Mouse (Mus musculus) forebrain, embryonic 14.5 days (tissue): ENCODE measurements around the gene Lpar3. TPM values are rescaled to one million over a fixed set of nuclear protein-coding genes. Genes with fewer than 3 reads are reported as not detected.

Source experiments
- ATAC-seq: fragments of 200-750 bp; cut with Nextera tagmentation; 2 replicates; pipeline ENCODE4 v1.8.0; 2017; ENCODE audit warnings: mild to moderate bottlenecking, moderate library complexity
- DNase-seq: peaks from one replicate; pipeline ENCODE4 v3.0.0-alpha.2; 2015; ENCODE audit warnings: low spot score
- H3K27ac ChIP-seq: fragments of 300-500 bp; sonication (generic); 2 replicates; pipeline ENCODE4 v1.5.1; 2014; ENCODE audit warnings: low read depth, mild to moderate bottlenecking, control low read depth, low read length, moderate library complexity
- H3K27me3 ChIP-seq: fragments of 300-500 bp; sonication (generic); replicated peaks from 2 replicates; pipeline ENCODE4 v1.6.1; 2014; ENCODE audit warnings: low read length, control low read depth, mixed read lengths; ENCODE audit not compliant: control insufficient read depth, insufficient read depth
- H3K36me3 ChIP-seq: fragments of 300-500 bp; sonication (generic); 2 replicates; pipeline ENCODE4 v1.6.1; 2014; ENCODE audit warnings: low read length, control low read depth; ENCODE audit not compliant: control insufficient read depth, insufficient read depth
- H3K4me1 ChIP-seq: fragments of 300-500 bp; sonication (generic); 2 replicates; pipeline ENCODE4 v1.6.1; 2014; ENCODE audit warnings: antibody characterized with exemption, low read length, control low read depth; ENCODE audit not compliant: control insufficient read depth, insufficient read depth
- H3K4me2 ChIP-seq: fragments of 300-500 bp; sonication (generic); 2 replicates; pipeline ENCODE4 v1.6.1; 2014; ENCODE audit warnings: mild to moderate bottlenecking, control low read depth, low read length
- H3K4me3 ChIP-seq: fragments of 300-500 bp; sonication (generic); 2 replicates; pipeline ENCODE4 v1.5.1; 2014; ENCODE audit warnings: low read depth, low read length, control low read depth
- H3K9ac ChIP-seq: fragments of 300-500 bp; sonication (generic); 2 replicates; pipeline ENCODE4 v1.6.1; 2014; ENCODE audit warnings: mild to moderate bottlenecking, low read length, control low read depth, moderate library complexity
- H3K9me3 ChIP-seq: fragments of 300-500 bp; sonication (generic); replicated peaks from 2 replicates; pipeline ENCODE4 v1.6.1; 2016; ENCODE audit warnings: low read length, control low read depth, mixed read lengths; ENCODE audit not compliant: control insufficient read depth
- WGBS: fragments of 180-500 bp; shearing (Covaris S2); extraction: QIAGEN DNeasy Blood & Tissue Kit; methylation state at CpG from one replicate; pipeline ENCODE4 v1.1.7; 2014; 5-methylcytosine and 5-hydroxymethylcytosine counted together
- polyA plus RNA-seq: library from polyadenylated mRNA; unstranded; fragments of >200 nt; fragmentation: Nextera tagmentation; extraction: Ambion mirVana; gene quantifications from 2 replicates; pipeline ENCODE4 v1.2.1, GENCODE M21; 2014

Gene Lpar3
- polyA plus RNA-seq, 1 experiment from 2014 or later = 0.13 TPM

GRCm38 (mm10) chr3:146304556-146305405 is 84.0 kb downstream of the Lpar3 start:
- H3K4me3 ChIP-seq = no peak overlapping the region
- ATAC-seq (no peak), DNase-seq (no peak)
- H3K27ac ChIP-seq = no peak overlapping the region
- no peaks in the 10 kb centered on the region for H3K4me1 ChIP-seq
- no peaks in the 10 kb centered on the region for H3K36me3 ChIP-seq
- H3K27me3 ChIP-seq = no peaks in the 10 kb centered on the region
- no peak overlapping the region for H3K4me2 ChIP-seq
- 83% methylated on average over 21 of the region's 21 CpGs for WGBS
- no peak overlapping the region for H3K9ac ChIP-seq
- no peaks in the 10 kb centered on the region for H3K9me3 ChIP-seq

DNA sequence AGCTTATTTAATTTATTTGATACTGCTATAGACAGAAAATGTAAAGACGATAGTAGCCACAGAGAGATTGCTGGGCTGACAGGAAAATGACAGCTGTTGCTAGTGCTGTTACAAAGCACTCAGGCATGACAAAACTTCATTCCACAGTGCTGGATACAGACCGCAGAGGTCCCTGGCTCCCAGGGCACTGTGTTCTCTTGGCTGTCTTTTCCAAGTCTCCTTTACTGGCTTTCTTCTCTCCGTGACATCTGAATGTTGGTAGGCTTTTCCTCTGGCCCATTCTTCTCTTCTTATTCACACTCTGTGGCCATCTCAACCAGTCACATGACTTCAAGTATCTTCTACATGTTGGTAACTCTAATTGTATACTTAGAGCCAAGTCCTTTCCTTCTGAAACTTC is 86.6 kb downstream of the Lpar3 start:
- no peak overlapping the region for H3K4me3 ChIP-seq
- 58% methylated on average over 3 of the region's 3 CpGs for WGBS
- no peaks in the 10 kb centered on the region for H3K9me3 ChIP-seq
- no peak overlapping the region for H3K27ac ChIP-seq
- H3K27me3 ChIP-seq = no peaks in the 10 kb centered on the region
- no peak for DNase-seq
- no peak overlapping the region for H3K4me2 ChIP-seq
- no peaks in the 10 kb centered on the region for H3K36me3 ChIP-seq
- H3K9ac ChIP-seq = no peak overlapping the region
- ATAC-seq = no peak
- peaks cover 7% of the 10 kb centered on the region; the same call in 1 of the 2 replicates for H3K4me1 ChIP-seq

GRCm38 (mm10) chr3:146307886-146308285 is 87.1 kb downstream of the Lpar3 start:
- WGBS = 72% methylated on average over 2 of the region's 2 CpGs
- no peak overlapping the region for H3K4me3 ChIP-seq
- no peak for DNase-seq

DNA sequence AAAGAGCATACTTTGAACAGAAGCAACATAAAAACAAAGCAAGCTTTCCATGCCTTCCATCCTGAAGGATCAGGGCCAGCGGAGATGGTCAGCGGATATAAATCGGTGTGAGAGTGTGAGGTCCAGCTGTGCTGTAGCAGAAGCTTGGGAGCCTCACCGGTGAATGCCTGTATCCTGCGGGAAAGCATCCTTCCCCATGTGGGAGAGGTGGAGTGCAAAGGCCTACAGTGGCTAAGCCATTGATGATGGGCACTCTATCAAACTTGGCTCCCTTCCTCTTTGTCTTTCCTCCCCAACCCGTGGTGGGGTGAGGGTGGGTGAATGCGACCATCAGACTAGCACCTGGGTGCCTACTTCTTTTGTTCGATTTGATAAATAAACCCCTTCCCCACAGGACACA is 88.8 kb downstream of the Lpar3 start:
- Histone ChIP-seq H3K4me3 (no peak overlapping the region), H3K9ac (no peak overlapping the region), H3K4me1 (peaks cover 7% of the 10 kb centered on the region; the same call in 1 of the 2 replicates), H3K36me3 (no peaks in the 10 kb centered on the region), H3K27me3 (no peaks in the 10 kb centered on the region), H3K9me3 (no peaks in the 10 kb centered on the region), H3K27ac (no peak overlapping the region), H3K4me2 (no peak overlapping the region)
- no peak for DNase-seq
- WGBS = 81% methylated on average over 8 of the region's 8 CpGs
- no peak for ATAC-seq

More at GRCm38 (mm10) chr3:146307886-146308285, 87.1 kb downstream of the Lpar3 start:
- H3K4me2 ChIP-seq = no peak overlapping the region
- no peaks in the 10 kb centered on the region for H3K36me3 ChIP-seq
- no peaks in the 10 kb centered on the region for H3K9me3 ChIP-seq
- H3K9ac ChIP-seq = no peak overlapping the region
- no peak for ATAC-seq
- H3K4me1 ChIP-seq = peaks cover 7% of the 10 kb centered on the region; the same call in 1 of the 2 replicates
- no peak overlapping the region for H3K27ac ChIP-seq
- H3K27me3 ChIP-seq = no peaks in the 10 kb centered on the region

GRCm38 (mm10) chr3:146311121-146311538 is 90.4 kb downstream of the Lpar3 start:
- DNase-seq = no peak
- 0 out of 2 replicates have a peak, but pooled peaks have one; percentile 7 for ATAC-seq
- 6% methylated on average over 9 of the region's 9 CpGs for WGBS

GRCm38 (mm10) chr3:146315414-146315813 is 94.7 kb downstream of the Lpar3 start:
- no peak for DNase-seq

More at GRCm38 (mm10) chr3:146311121-146311538, 90.4 kb downstream of the Lpar3 start:
- Histone ChIP-seq H3K27ac (no peak overlapping the region), H3K4me3 (no peak overlapping the region), H3K4me2 (no peak overlapping the region), H3K9me3 (no peaks in the 10 kb centered on the region), H3K4me1 (peaks cover 7% of the 10 kb centered on the region; the same call in 1 of the 2 replicates), H3K9ac (no peak overlapping the region), H3K27me3 (no peaks in the 10 kb centered on the region), H3K36me3 (no peaks in the 10 kb centered on the region)

GRCm38 (mm10) chr3:146316293-146316692 is 95.5 kb downstream of the Lpar3 start:
- DNase-seq (no peak), ATAC-seq (no peak)
- Histone ChIP-seq H3K4me2 (no peak overlapping the region), H3K9me3 (no peaks in the 10 kb centered on the region), H3K27ac (no peak overlapping the region), H3K4me3 (no peak overlapping the region), H3K4me1 (peaks cover 20% of the 10 kb centered on the region), H3K27me3 (no peaks in the 10 kb centered on the region), H3K9ac (no peak overlapping the region), H3K36me3 (no peaks in the 10 kb centered on the region)
- WGBS = 86% methylated on average over 8 of the region's 8 CpGs

More at GRCm38 (mm10) chr3:146315414-146315813, 94.7 kb downstream of the Lpar3 start:
- H3K9me3 ChIP-seq = no peaks in the 10 kb centered on the region
- no peaks in the 10 kb centered on the region for H3K36me3 ChIP-seq
- no peak for ATAC-seq
- no peak overlapping the region for H3K4me3 ChIP-seq
- 83% methylated on average over 8 of the region's 8 CpGs for WGBS
- H3K4me1 ChIP-seq = peaks cover 26% of the 10 kb centered on the region
- no peak overlapping the region for H3K27ac ChIP-seq
- H3K9ac ChIP-seq = no peak overlapping the region
- no peak overlapping the region for H3K4me2 ChIP-seq
- no peaks in the 10 kb centered on the region for H3K27me3 ChIP-seq

DNA sequence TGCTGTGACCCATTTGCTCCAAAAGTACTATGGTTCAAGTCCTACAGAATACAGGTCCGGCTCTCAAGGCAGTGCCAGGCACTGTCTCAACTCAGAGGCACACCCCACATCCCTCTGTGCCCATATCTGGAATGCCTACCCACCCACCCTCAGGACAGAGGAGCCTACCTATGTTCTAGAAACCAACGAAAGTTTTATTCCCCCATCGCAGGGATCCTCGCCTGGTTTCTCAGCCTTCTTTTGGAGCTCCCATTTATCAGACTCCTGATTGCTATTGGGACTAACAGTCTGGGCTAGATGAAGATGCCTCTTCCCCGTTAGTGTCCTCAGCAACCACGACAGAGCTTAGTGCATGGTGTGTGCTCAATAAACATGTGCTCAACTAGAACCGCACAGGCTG is 96.6 kb downstream of the Lpar3 start:
- DNase-seq (no peak), ATAC-seq (no peak)
- Histone ChIP-seq H3K4me3 (no peak overlapping the region), H3K4me1 (peaks cover 19% of the 10 kb centered on the region), H3K4me2 (no peak overlapping the region), H3K36me3 (no peaks in the 10 kb centered on the region), H3K27ac (no peak overlapping the region), H3K9ac (no peak overlapping the region), H3K9me3 (no peaks in the 10 kb centered on the region), H3K27me3 (no peaks in the 10 kb centered on the region)
- WGBS = 90% methylated on average over 7 of the region's 7 CpGs

DNA sequence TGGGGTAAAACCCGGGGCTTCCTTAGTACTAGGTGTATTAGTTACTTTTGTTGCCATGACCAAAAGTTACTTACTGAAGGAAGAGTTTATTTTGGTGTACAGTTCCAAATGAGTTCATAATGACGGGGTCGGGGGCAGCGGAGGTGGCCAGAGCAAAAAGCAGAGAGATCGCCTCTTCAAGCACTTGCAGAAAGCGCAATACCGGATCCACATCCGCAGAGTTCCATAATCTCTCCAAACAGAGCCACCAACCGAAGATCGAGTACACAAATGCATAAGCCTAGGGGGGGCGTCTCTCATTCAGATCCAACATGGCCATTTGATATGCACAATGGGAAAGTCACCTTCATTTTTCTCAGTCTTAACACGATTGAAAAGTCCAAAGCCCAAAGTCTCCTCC is 97.1 kb downstream of the Lpar3 start:
- WGBS = 71% methylated on average over 12 of the region's 12 CpGs
- Histone ChIP-seq H3K9ac (no peak overlapping the region), H3K27me3 (no peaks in the 10 kb centered on the region), H3K36me3 (no peaks in the 10 kb centered on the region), H3K4me3 (no peak overlapping the region), H3K4me1 (peaks cover 19% of the 10 kb centered on the region), H3K9me3 (no peaks in the 10 kb centered on the region), H3K27ac (no peak overlapping the region), H3K4me2 (no peak overlapping the region)
- DNase-seq = no peak
- ATAC-seq = no peak
